Mouse (Mus musculus) liver, adult 2 months (tissue): ENCODE data around the gene Sf1.

Source experiments
- CTCF ChIP-seq: fragments of 200-500 bp; IDR thresholded peaks from 2 replicates; pipeline ENCODE4 v1.5.1; 2011; ENCODE audit warnings: low read depth, low read length, control low read depth
- POLR2A ChIP-seq: fragments of 200-500 bp; IDR thresholded peaks from 2 replicates; pipeline ENCODE4 v1.6.1; 2011; ENCODE audit warnings: low read length, control low read depth; ENCODE audit not compliant: insufficient read depth; ENCODE audit errors: extremely low read depth

- no peak for TF ChIP-seq CTCF
- no peak for TF ChIP-seq POLR2A
Measured at GRCm38 (mm10) chr19:6372433-6372832, 8.9 kb downstream of the Sf1 start.
